Mouse (Mus musculus): ENCODE measurements at regions not wholly inside any gene's neighbourhood (a gene's known extent, or its start where the extent isn't known, plus 50 kb on each side); places are given as distances from the start of the nearest gene placed in this dataset.

DNA sequence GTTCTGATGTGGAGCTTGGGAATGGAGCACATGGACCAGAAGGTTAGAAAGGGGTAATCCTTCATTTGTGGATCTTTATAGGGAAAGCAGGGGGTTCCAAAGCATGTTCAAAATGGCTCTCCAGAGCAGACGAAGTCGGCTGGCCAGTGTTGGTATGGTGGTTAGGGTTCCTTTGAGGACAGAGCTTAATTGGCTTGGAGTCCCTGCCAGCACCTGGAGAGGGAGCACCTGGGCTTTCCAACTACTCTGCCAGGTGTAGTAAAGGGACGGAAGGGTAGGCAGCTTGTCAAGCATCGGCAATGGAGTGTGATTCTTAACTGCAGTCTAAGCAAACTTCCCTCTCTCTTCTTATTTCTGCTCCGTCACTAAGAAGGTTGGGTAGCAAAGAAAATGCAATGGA is 438.5 kb downstream of the Bckdhb start:
- 92% methylated on average over 5 of the region's 5 CpGs for WGBS
- H3K27me3 ChIP-seq (ENCODE audit: control insufficient read depth, insufficient read depth, low read length): no peaks in the 10 kb centered on the region
- no peaks in the 10 kb centered on the region for H3K36me3 ChIP-seq (ENCODE audit: control insufficient read depth, insufficient read depth, low read length)
- H3K4me1 ChIP-seq (ENCODE audit: control insufficient read depth, insufficient read depth, low read length): no peaks in the 10 kb centered on the region
- no peaks in the 10 kb centered on the region for H3K9me3 ChIP-seq (ENCODE audit: control insufficient read depth, low read length)
- H3K4me3 ChIP-seq (replicated peaks; ENCODE audit: low read depth, low read length): no peak overlapping the region
- no peak overlapping the region for H3K4me2 ChIP-seq (ENCODE audit: low read length)
- no peak overlapping the region for H3K27ac ChIP-seq (replicated peaks; ENCODE audit: low read depth, low read length)
- DNase-seq: no peak
- ATAC-seq (ENCODE audit: low FRiP score, low TSS enrichment): no peak
- no peak overlapping the region for H3K9ac ChIP-seq (replicated peaks; ENCODE audit: low read length)

DNA sequence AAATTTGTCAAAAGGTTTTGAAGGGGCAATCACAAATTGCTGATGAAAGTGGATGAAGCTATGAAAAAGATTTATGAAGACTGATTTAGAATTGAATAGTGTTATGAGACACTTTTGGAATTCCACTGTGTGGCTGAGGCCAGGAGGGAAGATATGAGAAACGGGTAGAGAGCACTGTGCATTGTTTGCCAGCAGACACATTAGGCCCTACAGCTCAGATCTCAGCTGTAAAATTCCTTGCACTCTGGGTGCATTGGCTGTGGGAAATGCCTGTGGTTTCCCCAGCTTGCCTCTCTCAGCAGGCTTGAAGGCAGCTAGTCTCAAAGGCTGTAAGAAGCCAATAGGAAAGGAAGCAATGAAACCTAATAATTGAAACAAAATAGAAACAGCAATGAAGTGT is 444.3 kb downstream of the Bckdhb start:
- Histone ChIP-seq H3K36me3 (ENCODE audit: control insufficient read depth, insufficient read depth, low read length) (no peaks in the 10 kb centered on the region), H3K4me3 (replicated peaks; ENCODE audit: low read depth, low read length) (no peak overlapping the region), H3K9ac (replicated peaks; ENCODE audit: low read length) (no peak overlapping the region), H3K27me3 (ENCODE audit: control insufficient read depth, insufficient read depth, low read length) (no peaks in the 10 kb centered on the region), H3K4me2 (ENCODE audit: low read length) (no peak overlapping the region), H3K27ac (replicated peaks; ENCODE audit: low read depth, low read length) (no peak overlapping the region), H3K4me1 (ENCODE audit: control insufficient read depth, insufficient read depth, low read length) (no peaks in the 10 kb centered on the region), H3K9me3 (ENCODE audit: control insufficient read depth, low read length) (no peaks in the 10 kb centered on the region)
- 69% methylated on average over 1 of the region's 1 CpGs for WGBS
- ATAC-seq (ENCODE audit: low FRiP score, low TSS enrichment) (no peak), DNase-seq (no peak)

DNA sequence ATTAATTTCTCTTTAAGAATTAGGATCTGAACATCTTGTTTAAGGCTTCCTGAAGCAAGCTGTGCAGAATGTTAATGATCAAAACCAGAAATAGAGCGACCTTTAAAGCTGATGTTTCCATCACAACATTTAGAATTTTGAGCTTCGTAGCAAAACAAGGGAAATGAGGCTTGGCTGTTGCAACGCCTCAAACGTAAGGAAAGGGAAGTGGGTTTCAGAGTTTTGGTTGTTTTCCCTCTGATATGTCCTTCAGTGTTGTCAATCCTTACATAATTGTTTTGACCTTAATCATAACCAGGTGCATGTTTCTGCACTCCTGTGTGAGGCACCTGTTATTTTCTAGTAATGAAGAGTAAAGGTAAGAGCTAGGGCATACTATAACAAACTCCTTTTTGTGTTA is 445.3 kb downstream of the Bckdhb start:
- H3K36me3 ChIP-seq (ENCODE audit: control insufficient read depth, insufficient read depth, low read length): no peaks in the 10 kb centered on the region
- no peak overlapping the region for H3K9ac ChIP-seq (replicated peaks; ENCODE audit: low read length)
- ATAC-seq (ENCODE audit: low FRiP score, low TSS enrichment) (no peak), DNase-seq (no peak)
- no peak overlapping the region for H3K27ac ChIP-seq (replicated peaks; ENCODE audit: low read depth, low read length)
- 79% methylated on average over 4 of the region's 4 CpGs for WGBS
- H3K9me3 ChIP-seq (ENCODE audit: control insufficient read depth, low read length): no peaks in the 10 kb centered on the region
- no peak overlapping the region for H3K4me2 ChIP-seq (ENCODE audit: low read length)
- no peaks in the 10 kb centered on the region for H3K4me1 ChIP-seq (ENCODE audit: control insufficient read depth, insufficient read depth, low read length)
- H3K27me3 ChIP-seq (ENCODE audit: control insufficient read depth, insufficient read depth, low read length): no peaks in the 10 kb centered on the region
- H3K4me3 ChIP-seq (replicated peaks; ENCODE audit: low read depth, low read length): no peak overlapping the region

DNA sequence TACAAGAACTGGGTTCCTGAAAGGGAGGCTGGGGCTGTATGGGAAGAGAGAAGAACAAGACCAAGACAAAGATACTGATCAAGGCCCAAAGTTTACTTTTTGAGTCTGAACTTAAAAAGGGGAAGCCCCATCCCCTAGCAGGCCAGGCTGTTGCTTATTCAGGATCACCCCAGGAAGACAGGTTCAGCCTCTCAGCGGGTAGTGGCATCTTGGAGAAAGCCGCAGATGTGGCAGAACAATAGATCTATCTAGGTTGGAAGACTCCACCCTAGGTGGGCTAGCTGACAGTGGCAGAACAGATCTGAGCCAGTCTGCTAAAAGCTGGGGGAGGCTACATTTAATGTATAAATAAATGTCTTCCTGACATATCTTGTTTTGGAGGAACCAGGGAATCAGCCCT is 450.8 kb downstream of the Bckdhb start:
- H3K4me3 ChIP-seq (replicated peaks; ENCODE audit: low read depth, low read length): no peak overlapping the region
- H3K4me1 ChIP-seq (ENCODE audit: control insufficient read depth, insufficient read depth, low read length): no peaks in the 10 kb centered on the region
- ATAC-seq (ENCODE audit: low FRiP score, low TSS enrichment) (no peak), DNase-seq (no peak)
- H3K4me2 ChIP-seq (ENCODE audit: low read length): no peak overlapping the region
- no peaks in the 10 kb centered on the region for H3K36me3 ChIP-seq (ENCODE audit: control insufficient read depth, insufficient read depth, low read length)
- H3K27ac ChIP-seq (replicated peaks; ENCODE audit: low read depth, low read length): no peak overlapping the region
- WGBS: 64% methylated on average over 2 of the region's 2 CpGs
- H3K9me3 ChIP-seq (ENCODE audit: control insufficient read depth, low read length): no peaks in the 10 kb centered on the region
- H3K9ac ChIP-seq (replicated peaks; ENCODE audit: low read length): no peak overlapping the region
- no peaks in the 10 kb centered on the region for H3K27me3 ChIP-seq (ENCODE audit: control insufficient read depth, insufficient read depth, low read length)

DNA sequence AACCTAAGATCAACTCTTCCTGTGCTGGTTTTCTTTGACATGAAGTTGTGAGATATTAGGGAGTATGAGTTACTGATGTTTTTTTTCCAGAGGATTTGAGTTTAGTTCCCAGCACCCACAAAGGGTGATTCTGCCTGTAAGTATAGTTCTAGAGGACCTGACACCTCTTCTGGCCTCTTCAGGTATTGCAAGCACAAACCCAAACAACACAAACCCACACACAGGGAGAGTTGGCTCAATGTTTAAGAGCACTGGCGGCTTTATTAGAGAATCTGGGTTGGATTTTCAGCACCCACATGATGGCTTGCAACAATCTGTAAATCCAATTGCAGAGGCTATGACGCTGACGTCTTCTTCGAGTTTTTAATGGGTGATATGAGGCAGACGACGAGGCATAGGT is 451.7 kb downstream of the Bckdhb start:
- no peaks in the 10 kb centered on the region for H3K9me3 ChIP-seq (ENCODE audit: control insufficient read depth, low read length)
- ATAC-seq (ENCODE audit: low FRiP score, low TSS enrichment) (no peak), DNase-seq (no peak)
- no peak overlapping the region for H3K4me2 ChIP-seq (ENCODE audit: low read length)
- H3K4me1 ChIP-seq (ENCODE audit: control insufficient read depth, insufficient read depth, low read length): no peaks in the 10 kb centered on the region
- no peak overlapping the region for H3K4me3 ChIP-seq (replicated peaks; ENCODE audit: low read depth, low read length)
- WGBS: 96% methylated on average over 6 of the region's 6 CpGs
- H3K27ac ChIP-seq (replicated peaks; ENCODE audit: low read depth, low read length): no peak overlapping the region
- H3K27me3 ChIP-seq (ENCODE audit: control insufficient read depth, insufficient read depth, low read length): no peaks in the 10 kb centered on the region
- no peaks in the 10 kb centered on the region for H3K36me3 ChIP-seq (ENCODE audit: control insufficient read depth, insufficient read depth, low read length)
- H3K9ac ChIP-seq (replicated peaks; ENCODE audit: low read length): no peak overlapping the region

DNA sequence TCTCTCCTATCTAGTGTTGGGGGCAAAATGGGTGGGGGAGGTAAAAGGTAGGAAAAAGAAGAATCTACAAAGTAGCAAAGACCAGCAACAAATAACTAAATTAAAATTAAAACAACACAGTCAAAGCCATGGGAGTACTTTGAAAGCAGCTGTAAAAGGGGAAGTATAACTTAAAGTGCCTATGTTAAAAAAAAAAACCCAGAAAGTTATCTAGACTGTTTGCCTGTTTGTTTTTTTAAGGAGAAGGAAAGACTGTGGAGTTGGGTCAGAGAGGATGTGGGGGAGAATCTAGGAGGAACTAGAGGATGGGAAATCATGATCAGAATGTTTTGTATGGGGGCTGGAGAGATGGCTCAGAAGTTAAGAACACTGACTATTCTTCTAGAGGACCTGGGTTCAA is 457.0 kb downstream of the Bckdhb start:
- no peak for ATAC-seq (ENCODE audit: low FRiP score, low TSS enrichment)
- H3K9me3 ChIP-seq (ENCODE audit: control insufficient read depth, low read length): no peaks in the 10 kb centered on the region
- H3K4me3 ChIP-seq (replicated peaks; ENCODE audit: low read depth, low read length): no peak overlapping the region
- H3K4me1 ChIP-seq (ENCODE audit: control insufficient read depth, insufficient read depth, low read length): no peaks in the 10 kb centered on the region
- no peaks in the 10 kb centered on the region for H3K27me3 ChIP-seq (ENCODE audit: control insufficient read depth, insufficient read depth, low read length)
- H3K4me2 ChIP-seq (ENCODE audit: low read length): no peak overlapping the region
- no peak for DNase-seq
- H3K36me3 ChIP-seq (ENCODE audit: control insufficient read depth, insufficient read depth, low read length): no peaks in the 10 kb centered on the region
- no peak overlapping the region for H3K9ac ChIP-seq (replicated peaks; ENCODE audit: low read length)
- H3K27ac ChIP-seq (replicated peaks; ENCODE audit: low read depth, low read length): no peak overlapping the region

DNA sequence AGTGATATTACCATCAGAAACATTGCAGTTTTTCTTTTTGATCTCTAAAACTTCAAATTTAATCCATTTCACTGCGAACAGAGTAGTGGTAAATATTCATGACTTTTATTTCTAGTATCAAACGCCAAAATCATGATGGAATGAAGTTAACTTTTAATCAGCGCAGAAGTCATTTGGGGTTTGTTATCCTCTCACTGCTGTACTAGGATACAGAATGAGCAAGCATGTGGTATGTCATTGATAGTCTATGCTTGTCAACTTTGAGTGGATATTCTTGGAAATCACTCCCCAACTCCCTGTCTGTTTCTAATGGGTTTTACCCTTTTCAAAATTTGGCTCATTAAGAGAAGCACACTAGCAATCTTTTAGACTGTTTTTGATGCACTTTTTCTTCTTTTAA is 464.9 kb downstream of the Bckdhb start:
- H3K4me3 ChIP-seq (replicated peaks; ENCODE audit: low read depth, low read length): no peak overlapping the region
- no peaks in the 10 kb centered on the region for H3K27me3 ChIP-seq (ENCODE audit: control insufficient read depth, insufficient read depth, low read length)
- ATAC-seq (ENCODE audit: low FRiP score, low TSS enrichment): no peak
- H3K9ac ChIP-seq (replicated peaks; ENCODE audit: low read length): no peak overlapping the region
- no peaks in the 10 kb centered on the region for H3K9me3 ChIP-seq (ENCODE audit: control insufficient read depth, low read length)
- H3K36me3 ChIP-seq (ENCODE audit: control insufficient read depth, insufficient read depth, low read length): no peaks in the 10 kb centered on the region
- no peak for DNase-seq
- H3K27ac ChIP-seq (replicated peaks; ENCODE audit: low read depth, low read length): no peak overlapping the region
- WGBS: 84% methylated on average over 3 of the region's 3 CpGs
- H3K4me2 ChIP-seq (ENCODE audit: low read length): no peak overlapping the region
- H3K4me1 ChIP-seq (ENCODE audit: control insufficient read depth, insufficient read depth, low read length): no peaks in the 10 kb centered on the region

DNA sequence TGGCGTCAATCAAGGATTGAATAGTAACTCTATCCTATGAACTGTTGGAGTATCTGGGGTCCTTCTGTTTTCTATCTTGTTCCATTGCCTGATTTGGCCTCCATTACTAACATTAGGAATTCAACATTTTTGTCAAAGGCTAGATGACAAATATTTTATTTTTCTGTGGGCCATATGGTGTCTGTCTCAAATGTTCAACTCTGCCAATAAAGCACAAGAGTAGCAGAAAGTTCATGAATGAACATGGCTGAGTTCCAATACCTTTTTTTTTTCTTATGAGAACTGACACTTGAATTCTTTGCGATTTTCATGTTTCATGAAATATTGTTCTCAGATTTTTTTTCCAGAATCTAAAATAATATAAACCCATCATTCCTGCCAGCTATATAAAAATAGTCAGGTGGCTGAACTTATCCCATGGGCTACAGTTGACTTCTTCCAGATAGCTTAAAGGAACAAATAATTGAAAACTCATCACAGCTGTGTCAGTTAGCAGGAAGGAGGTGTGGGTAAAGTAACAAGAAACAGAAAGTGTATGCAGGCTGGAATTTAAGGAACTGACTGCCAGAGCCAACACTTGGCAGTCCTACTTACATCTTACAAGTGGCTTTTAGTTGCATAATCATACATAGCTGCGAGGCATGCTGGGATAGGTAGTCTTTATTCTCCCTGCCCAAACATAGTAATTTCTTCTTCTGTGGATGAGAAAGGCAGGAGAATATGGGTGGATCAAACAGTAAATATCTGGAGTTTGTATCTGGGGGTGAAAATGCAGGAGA is 469.8 kb downstream of the Bckdhb start:
- H3K27ac ChIP-seq (replicated peaks; ENCODE audit: low read depth, low read length): no peak overlapping the region
- no peak overlapping the region for H3K4me2 ChIP-seq (ENCODE audit: low read length)
- DNase-seq (no peak), ATAC-seq (ENCODE audit: low FRiP score, low TSS enrichment) (no peak)
- no peaks in the 10 kb centered on the region for H3K36me3 ChIP-seq (ENCODE audit: control insufficient read depth, insufficient read depth, low read length)
- WGBS: 94% methylated on average over 3 of the region's 3 CpGs
- no peaks in the 10 kb centered on the region for H3K4me1 ChIP-seq (ENCODE audit: control insufficient read depth, insufficient read depth, low read length)
- H3K9me3 ChIP-seq (ENCODE audit: control insufficient read depth, low read length): no peaks in the 10 kb centered on the region
- no peaks in the 10 kb centered on the region for H3K27me3 ChIP-seq (ENCODE audit: control insufficient read depth, insufficient read depth, low read length)
- H3K9ac ChIP-seq (replicated peaks; ENCODE audit: low read length): no peak overlapping the region
- H3K4me3 ChIP-seq (replicated peaks; ENCODE audit: low read depth, low read length): no peak overlapping the region

DNA sequence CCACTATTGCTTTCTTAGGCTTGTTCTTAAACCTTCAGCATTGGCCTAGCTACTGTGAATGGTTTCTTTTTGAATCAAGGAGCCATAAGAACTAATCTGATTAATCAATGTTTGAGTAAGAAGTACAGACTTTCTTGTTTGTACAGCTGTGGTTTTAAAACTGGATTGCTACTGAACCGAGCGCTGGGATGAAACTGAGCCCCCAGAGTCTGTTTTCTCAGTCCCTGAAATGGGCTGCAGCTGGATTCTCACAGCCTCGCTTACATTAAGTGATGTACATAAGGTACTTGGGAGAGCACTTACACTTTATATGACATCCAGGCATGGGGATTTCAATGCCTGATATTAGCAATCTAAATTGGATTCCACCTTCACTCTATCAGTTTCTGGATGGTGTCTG is 474.5 kb downstream of the Bckdhb start:
- Histone ChIP-seq H3K4me3 (replicated peaks; ENCODE audit: low read depth, low read length) (no peak overlapping the region), H3K9me3 (ENCODE audit: control insufficient read depth, low read length) (no peaks in the 10 kb centered on the region), H3K27me3 (ENCODE audit: control insufficient read depth, insufficient read depth, low read length) (no peaks in the 10 kb centered on the region), H3K36me3 (ENCODE audit: control insufficient read depth, insufficient read depth, low read length) (no peaks in the 10 kb centered on the region), H3K4me2 (ENCODE audit: low read length) (no peak overlapping the region), H3K9ac (replicated peaks; ENCODE audit: low read length) (no peak overlapping the region), H3K27ac (replicated peaks; ENCODE audit: low read depth, low read length) (no peak overlapping the region), H3K4me1 (ENCODE audit: control insufficient read depth, insufficient read depth, low read length) (no peaks in the 10 kb centered on the region)
- DNase-seq: no peak
- 85% methylated on average over 3 of the region's 3 CpGs for WGBS
- no peak for ATAC-seq (ENCODE audit: low FRiP score, low TSS enrichment)

Measured in midbrain, embryonic 14.5 days (tissue).